Mouse (Mus musculus): ENCODE results near the gene Mad1l1. TPM values are rescaled to one million over a fixed set of nuclear protein-coding genes. Genes with fewer than 3 reads are reported as not detected.
A peak's percentile ranks its signal among the peaks of the same experiment; 100 is the strongest.

Gene Mad1l1
- total RNA-seq, 4 experiments from 2014 or later: 6.8 to 9.5 (median 7.5) TPM

DNA sequence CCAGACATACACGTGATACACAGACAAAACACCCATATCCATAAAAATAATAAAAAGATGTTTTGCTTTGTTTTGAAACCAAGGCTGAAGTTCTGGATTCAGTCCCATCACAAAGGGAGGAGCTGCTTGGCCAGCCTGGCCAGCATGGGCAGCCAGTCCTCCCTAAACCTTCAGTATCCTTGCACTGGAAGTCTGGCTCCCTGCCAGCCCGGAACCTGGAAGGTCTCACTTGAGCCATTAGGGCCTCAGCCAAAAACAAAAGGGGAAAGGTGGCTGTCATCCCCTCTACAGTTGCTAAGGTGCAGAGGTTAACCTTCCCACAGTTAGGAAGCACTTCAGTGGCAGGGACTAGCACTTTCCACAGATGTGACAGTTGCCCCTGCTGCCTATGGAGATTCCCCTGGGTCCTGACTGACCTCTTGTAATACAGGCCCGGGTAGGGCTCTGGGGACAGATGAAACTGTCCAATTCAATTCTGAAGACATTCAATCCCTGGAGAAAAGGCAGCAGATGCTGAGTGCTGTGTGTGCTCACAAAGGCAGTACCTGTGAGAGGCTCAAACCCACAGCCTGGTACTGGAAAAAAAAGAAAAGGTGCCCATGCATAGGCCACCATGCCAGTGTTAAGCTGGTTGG lies 100.2 kb downstream of the Mad1l1 start:
- peak in 1 of 2 experiments; percentile 15 for DNase-seq (ENCODE audit: low spot score in 2 of 2)

DNA sequence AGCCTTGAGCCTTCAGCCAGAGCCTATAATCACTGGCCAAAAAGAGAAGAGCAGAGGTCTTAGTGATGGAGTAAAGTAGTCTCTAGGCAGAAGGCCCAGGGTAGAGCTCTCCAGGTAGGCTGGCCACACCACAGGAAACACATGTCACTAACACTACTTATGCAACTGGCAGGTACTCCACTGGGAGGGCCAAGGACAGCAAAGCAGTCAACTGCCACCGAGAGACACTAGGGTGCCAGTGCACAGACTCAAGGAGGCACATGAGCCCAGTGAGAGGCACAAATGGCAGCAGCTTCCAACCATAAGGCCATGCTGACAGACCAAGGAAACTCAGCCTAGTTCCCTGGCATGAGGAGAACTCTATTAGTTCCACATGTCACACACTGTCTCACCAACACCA lies 102.1 kb downstream of the Mad1l1 start:
- no peak for DNase-seq (ENCODE audit: low spot score in 2 of 2)

DNA sequence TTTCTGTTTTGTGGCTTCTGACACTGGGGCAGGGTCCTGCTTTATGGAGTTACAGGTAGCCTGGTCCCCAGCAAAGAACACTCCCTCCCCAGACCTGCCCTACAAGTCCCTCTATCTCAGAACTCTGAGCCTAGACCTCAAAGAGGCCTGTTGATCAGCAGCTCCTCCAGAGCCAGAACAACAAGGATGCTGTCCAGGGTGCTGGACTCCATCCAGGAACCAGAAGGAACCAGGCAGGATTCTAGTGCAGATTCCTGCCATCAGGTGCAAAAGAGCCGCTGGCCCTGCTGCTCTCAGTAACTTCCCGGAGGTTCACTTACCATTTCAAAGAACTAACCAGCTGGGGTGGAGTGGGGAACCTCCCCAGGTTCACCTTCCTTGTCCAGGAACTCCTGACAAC lies 103.5 kb downstream of the Mad1l1 start:
- no peak for DNase-seq (ENCODE audit: low spot score in 2 of 2)

DNA sequence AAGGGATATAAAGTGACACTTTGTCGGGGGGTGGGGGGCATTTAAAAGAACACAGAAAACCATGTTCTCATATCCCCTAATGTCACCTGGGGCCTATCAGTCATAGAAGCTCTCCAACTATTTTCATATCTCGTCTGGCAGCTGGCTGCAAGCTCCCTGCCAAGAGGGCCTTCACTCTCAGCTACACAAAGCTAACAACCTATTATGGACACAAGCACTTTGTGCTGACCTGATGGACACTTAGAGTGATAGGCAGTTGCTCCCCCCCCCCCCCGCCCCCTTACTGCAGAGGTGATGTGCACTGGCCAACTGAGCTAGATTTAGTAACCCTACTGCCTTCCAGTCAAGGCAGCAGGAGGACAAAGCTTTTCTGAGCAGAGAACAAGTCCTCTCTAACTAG lies 104.3 kb downstream of the Mad1l1 start:
- no peak for DNase-seq (ENCODE audit: low spot score in 2 of 2)

DNA sequence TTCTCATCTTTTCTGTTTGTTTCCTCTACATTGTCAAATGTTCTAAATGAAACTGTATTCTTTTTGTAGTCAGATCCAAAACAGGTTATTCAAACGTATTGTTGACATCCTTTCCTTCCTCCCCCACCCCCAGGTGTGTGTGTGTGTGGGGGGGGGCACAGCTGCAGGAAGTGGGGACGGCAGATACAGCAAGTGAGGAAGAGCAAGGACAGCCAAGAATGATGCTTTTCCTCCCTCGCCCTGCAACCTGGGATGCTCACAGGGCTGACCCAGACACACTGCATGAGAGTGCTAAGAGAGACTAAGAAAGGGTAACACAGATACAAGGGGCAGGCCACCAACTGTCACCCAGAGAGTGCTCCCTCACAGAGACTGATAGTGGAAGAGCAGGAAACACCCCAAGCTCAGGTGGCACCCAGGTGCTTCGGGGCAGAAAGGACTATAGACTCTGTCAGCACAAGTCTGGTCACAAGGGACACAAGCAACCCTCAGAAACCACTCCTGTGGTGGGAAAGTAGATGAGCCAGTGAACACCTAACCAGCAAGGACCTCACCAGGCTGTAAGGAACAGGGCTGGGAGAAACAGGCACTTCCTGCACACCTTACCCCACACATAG lies 105.8 kb downstream of the Mad1l1 start:
- no peak for DNase-seq (ENCODE audit: low spot score in 2 of 2)

DNA sequence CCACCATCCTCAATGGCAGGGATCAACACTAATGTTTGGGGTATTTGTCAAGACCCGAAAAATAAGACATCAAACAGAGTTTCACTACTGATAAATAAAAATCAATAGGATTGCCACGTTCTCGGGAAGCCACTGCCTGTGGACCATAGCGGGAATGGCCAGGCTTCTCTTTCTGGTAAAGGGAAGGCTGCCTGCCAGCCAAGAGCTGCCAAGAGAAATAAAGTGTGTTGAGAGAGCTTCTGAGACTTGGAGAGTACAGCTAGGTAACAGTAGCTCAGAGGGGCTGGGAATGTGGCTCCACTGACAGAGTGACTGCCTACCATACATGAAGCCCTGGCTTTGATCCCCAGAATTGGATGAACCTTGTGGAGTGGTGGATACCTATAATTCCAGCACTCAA lies 108.4 kb downstream of the Mad1l1 start:
- DNase-seq (ENCODE audit: low spot score in 2 of 2): no peak

DNA sequence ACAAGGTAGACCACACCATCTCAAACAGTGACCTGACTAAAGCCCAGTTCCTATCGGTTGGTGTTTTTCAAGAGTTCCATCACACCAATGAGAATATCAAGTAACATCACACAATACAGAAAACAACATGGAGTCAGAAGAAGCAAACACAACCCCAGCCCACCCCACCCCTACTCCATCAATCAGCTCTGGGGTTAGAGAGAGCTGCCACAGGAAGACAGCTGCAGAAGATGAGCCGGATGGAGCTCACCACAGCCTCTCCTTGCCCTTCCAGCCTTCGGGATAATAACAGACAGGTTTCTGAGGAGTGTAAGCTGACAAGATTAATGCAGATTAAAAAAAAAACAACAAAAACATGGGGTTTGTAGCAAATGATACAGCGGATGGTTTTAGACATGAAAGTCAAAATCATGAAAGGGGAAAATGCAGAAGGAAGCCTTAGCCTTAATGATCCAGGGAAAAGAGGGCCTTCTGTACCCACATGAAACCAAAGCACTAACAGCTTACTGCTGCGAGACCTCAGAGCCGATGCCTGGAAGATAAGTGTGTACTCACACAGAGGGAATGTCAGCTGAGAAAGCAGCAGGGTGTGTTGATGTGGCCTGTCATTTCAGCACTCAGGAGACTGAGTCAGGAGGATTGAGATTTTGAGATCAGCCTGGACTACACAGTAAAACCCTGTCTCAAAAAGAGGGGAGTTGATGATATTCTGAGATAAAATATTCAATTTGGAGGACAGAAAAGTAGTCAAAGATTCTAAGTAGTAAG lies 110.8 kb downstream of the Mad1l1 start:
- DNase-seq (ENCODE audit: low spot score in 2 of 2): no peak

DNA sequence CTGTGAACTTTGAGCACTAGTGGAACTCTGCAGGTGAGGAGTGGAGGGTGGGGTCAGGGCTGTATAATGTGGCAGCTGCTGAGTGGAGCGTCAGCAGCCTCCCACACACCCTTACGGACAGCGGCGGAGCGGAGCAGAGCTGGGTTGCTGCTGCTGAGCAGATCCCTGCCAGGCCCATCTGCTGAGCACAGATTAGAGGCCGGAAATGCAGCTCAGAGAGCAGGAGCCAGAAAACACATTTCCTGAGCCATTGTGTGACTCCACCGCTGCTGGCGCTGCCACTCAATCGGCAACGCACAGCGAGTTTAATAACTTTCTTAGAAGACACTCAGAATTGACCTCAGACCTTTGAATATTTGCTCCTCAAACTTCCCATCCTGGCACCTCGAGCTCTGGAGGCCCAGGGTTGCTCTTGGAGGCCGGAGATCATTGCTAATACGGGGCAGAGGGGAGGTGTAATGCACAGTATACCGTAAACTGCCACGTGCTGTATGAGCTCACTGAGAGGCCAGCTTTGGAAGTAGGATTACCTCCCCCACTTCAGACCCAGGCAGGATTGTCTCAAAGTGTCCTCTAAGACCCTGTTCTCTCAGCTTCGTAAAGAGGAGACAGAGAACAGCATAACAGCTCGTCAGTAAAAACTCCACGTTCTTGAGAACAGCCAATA lies 112.5 kb downstream of the Mad1l1 start:
- no peak for DNase-seq (ENCODE audit: low spot score in 2 of 2)

DNA sequence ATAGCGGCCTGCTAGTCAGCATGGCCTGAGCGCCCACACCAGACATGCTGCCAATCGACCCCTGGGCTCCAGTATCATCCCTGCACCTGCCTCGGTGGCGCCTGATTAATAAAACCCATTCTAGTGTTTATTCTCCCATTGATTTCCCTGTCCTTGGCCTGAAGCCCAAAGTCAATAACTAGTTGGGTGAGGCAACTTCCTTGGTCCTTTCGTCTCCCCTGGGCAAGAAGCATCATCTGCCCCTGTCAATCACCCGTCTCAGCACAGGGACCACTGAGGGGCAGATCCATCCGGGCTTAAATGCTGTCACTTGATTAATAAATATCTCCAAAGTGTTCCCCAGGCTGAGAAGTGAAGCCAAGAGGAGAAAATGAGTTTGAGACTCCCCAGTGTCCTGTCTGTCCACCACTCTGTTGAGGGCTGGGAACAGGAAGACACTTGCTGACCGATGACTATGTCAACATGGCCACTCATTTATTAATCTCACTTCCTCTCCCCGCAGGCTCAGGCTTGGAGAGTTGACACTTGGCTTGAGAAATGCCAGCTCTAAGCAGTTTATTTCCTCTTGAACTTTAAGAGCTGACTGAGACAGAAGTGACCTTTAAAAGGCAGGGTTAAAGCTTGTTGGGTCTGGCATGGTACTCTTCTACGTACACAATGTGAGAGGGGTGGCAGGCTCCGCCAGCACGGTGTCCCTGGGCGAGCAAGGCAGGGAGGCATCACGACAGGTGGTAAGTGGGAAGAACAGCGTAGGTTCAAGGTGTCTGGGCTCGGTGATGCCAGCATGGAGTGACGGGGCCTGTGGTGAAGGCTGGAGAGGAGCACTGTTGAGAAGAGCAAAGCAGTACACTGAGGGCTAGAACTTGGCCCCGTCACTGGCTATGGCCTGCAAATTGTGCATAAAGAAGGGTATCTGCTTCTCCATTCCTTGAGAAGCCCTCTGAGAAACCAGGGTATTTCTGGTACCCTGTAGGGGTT lies 114.3 kb downstream of the Mad1l1 start:
- no peak for DNase-seq (ENCODE audit: low spot score in 2 of 2)

DNA sequence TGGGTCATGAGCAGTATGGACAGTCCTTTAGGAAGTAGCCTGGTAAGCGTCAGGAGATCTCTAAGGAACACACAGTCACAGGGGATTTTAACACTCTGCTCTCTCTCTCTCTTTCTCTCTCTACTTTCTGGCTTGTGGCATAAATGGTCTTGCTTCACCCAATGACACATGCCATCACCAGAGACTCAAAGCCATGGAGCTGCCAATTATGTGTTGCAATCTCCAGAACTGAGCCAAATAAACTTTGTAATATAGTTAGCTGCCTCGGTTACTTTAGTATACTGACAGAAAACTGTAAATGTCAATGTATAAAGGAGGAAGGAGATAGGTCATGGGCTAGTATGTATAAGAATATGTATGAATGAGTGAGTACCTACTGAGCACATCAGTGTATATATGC lies 115.4 kb downstream of the Mad1l1 start:
- no peak for DNase-seq (ENCODE audit: low spot score in 2 of 2)

DNA sequence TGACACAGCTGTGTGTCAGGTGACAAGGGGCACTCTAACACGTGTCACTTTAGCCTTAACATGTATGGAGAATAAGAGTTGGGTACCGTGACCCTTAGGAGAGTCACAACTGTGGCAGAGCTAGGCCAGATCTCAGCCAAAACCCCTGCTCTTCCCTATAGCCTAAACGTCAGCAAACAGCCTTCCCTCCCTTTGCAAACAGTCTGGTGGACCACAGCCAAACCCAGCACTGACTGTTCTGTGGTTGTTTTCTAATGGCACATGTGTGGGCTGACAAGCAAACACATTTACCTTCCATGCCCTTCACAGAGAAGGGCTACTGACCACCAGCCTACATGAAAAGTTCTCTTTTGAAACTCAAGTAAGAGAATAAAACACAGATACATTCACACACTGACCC lies 116.9 kb downstream of the Mad1l1 start:
- DNase-seq (ENCODE audit: low spot score in 2 of 2): no peak

DNA sequence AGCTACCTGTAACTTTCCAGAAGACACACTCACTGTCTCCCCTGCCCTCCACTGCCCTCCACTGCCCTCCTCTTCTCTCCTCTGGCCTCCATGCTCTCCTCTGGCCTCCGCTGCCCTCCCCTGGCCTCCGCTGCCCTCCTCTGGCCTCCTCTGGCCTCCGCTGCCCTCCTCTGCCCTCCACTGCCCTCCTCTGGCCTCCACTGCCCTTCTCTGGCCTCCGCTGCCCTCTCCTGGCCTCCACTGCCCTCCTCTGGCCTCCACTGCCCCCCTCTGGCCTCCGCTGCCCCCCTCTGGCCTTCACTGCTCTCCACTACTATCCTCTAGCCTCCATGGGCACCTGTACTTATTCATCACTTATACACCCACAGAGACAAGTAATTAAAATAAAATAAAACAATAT lies 117.3 kb downstream of the Mad1l1 start:
- DNase-seq (ENCODE audit: low spot score in 2 of 2): no peak

DNA sequence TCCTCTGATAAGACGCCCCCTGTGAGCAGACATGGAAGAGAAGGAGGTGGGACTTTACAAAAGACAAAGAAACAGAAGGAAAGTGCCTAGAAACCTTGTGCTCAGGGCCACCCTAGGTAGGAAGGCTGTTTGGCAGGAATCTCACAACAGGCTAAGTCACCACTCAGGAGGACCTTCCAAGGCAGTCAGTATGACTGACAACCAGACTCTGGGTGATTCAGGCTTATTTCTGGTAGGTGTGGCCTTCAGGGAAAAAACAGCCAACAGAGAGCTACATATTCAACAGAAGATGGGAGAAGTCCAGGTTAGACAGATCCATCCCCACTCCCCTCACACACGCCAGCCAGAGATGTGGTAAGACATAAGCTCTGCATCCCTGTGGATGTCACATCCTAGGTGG lies 118.9 kb downstream of the Mad1l1 start:
- no peak for DNase-seq (ENCODE audit: low spot score in 2 of 2)

DNA sequence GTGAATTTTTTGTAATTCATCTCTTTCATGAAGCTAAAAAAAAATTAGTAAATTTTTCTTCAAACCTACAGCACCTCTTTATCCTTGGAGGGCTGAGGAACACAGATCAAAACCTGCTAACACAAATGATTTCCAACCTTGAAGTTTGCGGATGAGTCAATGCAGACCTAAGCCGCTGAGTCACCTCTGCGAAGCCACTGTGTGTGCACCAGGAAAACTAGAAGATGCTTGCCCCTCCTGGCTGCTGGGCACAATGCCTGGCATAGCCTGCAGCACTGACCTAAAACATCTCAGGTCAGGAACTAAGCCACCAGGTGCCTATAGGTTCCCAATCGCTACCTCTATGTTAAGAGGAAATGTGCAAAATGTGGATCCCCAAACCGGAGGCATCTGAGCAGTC lies 119.8 kb downstream of the Mad1l1 start:
- DNase-seq (ENCODE audit: low spot score in 2 of 2): no peak

DNA sequence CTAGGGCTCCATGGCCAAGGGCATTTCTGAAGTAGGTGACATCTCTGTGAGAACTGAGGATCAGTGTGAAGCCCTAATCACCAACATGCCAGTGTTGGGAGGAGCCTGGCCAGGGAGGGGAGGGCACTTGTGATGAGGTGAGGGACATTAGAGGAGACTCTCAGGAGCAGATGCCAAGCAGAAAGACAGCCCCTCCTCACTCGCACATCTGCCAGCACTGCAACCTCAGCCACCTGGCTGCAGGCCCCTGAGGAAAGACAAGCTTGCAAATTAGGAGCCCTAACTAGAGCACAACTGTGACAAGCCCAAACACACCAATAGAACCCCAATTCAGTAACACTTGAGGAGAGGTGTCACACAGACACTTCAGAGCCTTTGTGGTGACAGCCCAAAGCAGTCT lies 120.2 kb downstream of the Mad1l1 start:
- no peak for DNase-seq (ENCODE audit: low spot score in 2 of 2)

DNA sequence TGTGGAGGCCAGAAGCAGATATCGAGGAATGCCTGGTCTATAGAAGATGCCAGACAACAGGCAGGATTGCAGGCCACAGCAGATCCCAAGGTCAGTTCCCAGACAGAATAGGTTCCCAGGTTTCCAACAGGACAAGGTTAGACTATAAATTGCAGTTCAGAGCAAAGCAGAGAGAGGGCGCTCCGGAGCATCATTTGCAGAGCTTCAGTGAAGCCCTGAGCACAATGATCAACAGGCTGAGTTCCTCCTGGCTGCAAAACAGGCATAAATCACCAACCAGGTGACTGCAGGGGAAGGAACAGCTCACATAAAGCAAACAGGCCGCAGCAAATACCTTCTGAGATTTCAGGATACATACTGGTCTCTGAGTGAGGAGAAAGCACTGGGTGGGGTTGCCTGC lies 123.6 kb downstream of the Mad1l1 start:
- peak; percentile 38 to 47 for DNase-seq (ENCODE audit: low spot score in 2 of 2)

DNA sequence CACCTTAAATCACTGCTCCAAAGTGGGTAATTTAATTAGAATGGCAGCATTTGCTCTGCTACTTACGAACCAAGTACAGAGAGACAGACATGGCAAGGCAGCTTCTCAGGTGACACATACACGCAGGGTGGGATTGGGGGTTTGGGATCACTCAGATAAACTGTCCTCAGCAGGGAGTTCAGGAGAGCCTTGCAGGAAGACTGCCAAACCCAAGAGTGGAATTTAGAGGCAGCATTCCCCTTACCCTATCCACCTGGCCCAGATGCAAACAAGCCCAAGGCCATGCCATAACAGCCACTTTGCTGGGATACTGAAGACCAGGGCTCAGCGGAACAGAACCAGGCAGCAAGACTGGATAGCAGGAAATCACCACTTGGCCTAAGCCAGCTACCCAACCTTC lies 124.9 kb downstream of the Mad1l1 start:
- no peak for DNase-seq (ENCODE audit: low spot score in 2 of 2)

DNA sequence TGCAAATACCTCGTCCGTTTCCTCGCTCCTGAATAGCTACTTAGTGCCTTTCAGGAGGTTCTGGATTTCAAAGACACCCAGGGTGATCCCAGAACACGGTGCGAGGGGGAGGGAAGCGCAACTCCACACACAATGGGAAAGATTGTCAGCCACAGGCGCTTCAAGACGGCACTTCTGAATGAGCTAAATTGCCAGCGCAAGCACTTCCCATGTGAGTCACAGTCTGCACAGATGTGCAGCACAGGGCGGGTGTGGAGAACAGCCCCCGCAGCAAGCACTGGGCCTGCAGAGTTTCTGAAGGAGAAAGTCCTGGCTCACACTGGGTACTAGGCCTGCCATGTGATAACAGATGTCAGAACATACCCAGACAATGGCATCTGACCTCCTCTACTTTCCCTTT lies 127.2 kb downstream of the Mad1l1 start:
- DNase-seq (ENCODE audit: low spot score in 2 of 2): no peak

DNA sequence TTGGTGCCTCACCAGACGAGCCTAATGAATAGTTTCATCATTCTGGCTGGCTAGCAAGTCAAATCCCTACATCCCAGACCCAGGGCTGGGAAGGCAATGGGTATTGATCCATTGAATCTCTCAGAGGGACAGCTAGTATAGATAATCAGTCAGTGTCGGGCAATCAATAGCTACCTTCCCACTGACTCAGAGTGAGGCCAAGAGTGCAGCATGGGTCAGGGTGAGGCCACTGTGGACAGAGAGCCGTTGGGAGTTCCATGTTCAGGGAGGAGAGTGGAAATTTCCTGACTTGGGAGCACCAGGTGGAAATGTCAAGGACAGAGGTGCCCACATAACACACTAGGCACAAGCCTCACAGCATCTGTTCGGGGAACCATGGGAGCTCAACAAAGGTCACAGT lies 129.8 kb downstream of the Mad1l1 start:
- DNase-seq (ENCODE audit: low spot score in 2 of 2): no peak

DNA sequence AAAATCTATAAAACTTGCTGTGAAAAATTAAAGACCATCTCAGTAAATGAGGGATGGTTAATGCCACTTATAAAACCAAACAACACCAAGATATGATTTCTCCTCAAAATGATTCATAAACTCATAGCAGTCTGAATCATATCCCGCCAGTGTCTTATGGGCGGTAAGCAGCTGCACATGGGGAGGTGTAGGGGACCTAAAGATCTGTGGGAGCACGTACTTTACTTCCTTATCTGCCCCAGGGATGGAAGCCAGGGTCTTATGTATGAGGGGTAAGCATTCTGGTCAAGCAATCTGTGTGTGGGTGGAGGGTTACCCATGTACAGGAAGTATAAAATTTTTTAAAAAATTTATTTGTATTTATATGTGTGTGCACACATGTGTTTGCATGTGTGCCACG lies 135.0 kb downstream of the Mad1l1 start:
- no peak for DNase-seq (ENCODE audit: low spot score in 2 of 2)

DNA sequence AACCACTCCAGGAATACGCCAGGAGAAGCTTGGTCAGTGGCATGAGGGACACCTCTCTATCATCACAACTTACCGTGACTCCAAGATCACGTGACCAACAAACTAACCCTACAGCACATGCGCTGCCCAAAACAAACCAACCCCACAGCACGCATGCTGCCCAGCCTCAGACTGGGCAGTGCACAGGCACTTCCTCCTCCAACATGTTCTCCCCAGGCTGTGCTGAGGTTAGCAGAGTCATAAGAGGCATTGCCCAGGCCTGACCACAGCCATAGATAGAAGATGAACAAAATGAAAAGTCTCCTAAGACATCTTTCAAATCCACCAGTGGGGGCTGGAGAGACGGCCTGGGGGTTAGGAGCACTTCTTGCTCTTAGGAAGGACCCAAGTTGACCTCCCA lies 135.6 kb downstream of the Mad1l1 start:
- DNase-seq (ENCODE audit: low spot score in 2 of 2): no peak

All from gastrocnemius, adult 8-10 months (tissue).